Mouse (Mus musculus) olfactory bulb, adult 2 months (tissue): ENCODE data around the gene Rab34.

Source experiments
- CTCF ChIP-seq: fragments of 200-500 bp; IDR thresholded peaks from 2 replicates; pipeline ENCODE4 v1.5.1; 2012; ENCODE audit warnings: low read depth, mild to moderate bottlenecking, low read length, moderate library complexity; ENCODE audit not compliant: insufficient read depth
- POLR2A ChIP-seq: fragments of 200-500 bp; IDR thresholded peaks from 2 replicates; pipeline ENCODE4 v1.6.1; 2012; ENCODE audit warnings: mild to moderate bottlenecking, low read depth, low read length, moderate library complexity; ENCODE audit not compliant: insufficient read depth

GRCm38 (mm10) chr11:78161169-78161568 lies 27.1 kb upstream of the Rab34 start:
- TF ChIP-seq CTCF (no peak), POLR2A (no peak)
